Mouse (Mus musculus) adrenal gland, postnatal 36 days (tissue): ENCODE results near the gene Shisa5. TPM values are rescaled to one million over a fixed set of nuclear protein-coding genes. Genes with fewer than 3 reads are reported as not detected.

ENCODE experiments used
- DNase-seq, 2 experiments: peaks; one replicate each; pipeline ENCODE4 v3.0.0; 2021; ENCODE audit warnings: mixed read lengths in 1 of 2
- total RNA-seq, 2 experiments: library from RNA; stranded (reverse); gene quantifications; 2 replicates each; pipeline ENCODE4 v1.2.3; 2021

Shisa5 gene
- total RNA-seq, 2 experiments from 2014 or later = 122 to 128 TPM

DNA sequence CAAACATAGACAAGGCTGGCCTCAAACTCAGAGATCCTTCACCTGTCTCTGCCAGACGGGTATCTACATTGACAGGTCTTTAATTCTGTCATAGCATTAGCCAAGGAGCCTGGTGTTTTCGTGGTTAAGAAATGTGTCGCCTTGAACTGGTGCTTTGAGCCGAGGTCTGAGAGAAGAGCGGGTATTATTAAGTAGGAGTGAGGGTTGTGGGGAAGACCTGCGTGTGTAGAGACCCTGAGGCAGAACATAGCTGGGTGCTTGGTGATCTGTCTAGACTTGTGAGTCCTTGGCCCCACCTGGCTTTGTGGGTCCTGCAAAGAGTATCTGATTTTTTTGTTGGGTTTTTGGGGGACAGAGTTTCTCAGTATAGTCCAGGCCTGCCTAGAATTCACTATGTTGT is 15.5 kb downstream of the Shisa5 start:
- no peak for DNase-seq

DNA sequence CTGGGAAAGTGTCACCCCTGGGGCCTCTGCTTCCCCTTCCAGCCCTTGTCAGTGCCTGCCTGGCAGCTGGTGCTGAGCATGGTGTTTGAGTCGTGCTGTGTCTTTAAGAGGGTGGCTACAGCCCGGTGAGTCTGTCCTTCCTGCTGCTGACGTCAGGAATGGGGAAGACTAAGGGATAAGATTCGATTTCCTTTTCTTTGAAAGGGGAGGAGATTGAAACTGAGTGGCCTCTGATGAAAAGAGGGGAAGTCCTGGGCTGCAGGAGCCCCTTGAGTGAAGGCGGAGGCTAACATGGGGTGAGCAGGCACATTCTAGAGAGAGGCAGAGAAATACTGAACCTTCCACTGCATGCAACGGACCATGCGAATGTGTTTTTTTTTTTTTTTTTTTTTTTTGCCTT is 16.3 kb downstream of the Shisa5 start:
- DNase-seq = peak; percentile 78 to 81

DNA sequence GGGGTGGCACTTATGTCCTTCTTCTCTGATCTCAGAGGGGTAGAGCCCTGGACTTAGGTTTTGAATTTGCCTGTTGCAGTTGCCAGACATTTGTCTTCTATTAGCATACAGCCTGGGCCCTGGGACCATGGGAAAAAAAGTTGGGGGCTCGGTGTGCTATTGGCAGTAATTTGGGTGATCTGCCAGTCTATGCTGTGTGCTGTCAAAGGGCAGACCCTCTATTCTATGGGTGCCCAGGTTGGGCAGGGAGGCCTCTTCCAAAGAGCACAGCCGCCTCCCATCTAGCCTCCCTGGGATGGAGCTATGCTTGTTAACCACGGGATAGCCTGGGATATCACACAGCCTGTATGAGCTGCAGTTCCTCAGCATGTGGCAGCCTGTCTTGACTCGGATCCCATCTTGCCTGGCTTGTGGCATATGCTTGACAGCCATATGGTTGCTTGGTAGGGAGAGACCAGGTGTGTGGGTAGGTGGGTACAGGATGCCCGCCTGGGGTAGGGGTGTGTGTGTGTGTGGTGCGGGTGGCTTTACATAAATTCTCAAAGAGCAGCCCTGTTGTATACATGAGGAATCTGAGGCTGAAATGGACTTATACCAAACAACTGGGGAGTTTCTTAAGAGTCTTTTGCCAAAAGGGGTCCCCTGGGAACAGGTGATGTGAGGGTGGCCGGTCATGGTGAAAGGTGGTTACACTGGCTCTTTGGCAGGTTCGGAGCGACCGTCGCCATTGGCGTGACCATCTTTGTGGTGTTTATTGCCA is 17.1 kb downstream of the Shisa5 start:
- DNase-seq = no peak

DNA sequence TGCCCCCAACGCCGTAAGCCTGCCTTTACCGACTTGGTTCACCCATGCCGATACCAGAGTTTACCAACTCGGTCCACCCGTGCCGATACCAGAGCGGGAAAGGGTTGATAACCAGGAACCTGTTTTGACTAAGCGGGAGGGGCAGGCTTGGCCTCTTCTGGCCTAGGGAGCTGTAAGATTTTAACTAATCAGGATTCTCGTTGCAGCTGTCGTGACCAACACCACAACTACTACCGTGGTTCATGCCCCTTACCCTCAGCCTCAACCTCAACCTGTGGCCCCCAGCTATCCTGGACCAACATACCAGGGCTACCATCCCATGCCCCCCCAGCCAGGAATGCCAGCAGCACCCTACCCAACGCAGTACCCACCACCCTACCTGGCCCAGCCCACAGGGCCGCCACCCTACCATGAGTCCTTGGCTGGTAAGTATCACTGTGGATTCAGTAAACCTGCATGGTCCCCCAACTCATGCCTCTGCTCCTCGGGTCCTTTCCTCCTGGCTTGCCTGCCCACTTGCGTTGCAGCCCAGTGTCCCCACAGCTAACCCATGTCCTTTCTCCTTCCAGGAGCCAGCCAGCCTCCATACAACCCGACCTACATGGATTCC is 17.8 kb downstream of the Shisa5 start:
- no peak for DNase-seq

DNA sequence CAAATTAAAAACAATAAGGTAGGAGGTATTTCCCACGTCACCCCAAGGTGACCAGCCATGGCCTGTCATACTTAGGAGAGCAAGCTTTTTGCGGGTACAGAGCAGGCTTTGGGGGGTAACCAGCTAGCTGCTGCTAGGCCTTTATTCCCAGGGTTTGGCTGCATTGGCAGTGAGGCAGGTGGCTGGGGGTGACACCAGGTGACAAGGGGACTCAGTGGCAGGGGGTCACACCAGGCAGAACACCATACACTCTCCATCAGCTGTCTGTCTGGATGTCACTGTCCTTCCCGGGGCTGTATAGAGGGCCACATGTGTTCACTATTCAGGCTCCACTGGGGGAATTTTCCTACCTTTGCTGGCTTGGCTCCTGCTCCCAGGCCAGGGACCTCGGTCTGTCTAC is 18.6 kb downstream of the Shisa5 start:
- no peak for DNase-seq

DNA sequence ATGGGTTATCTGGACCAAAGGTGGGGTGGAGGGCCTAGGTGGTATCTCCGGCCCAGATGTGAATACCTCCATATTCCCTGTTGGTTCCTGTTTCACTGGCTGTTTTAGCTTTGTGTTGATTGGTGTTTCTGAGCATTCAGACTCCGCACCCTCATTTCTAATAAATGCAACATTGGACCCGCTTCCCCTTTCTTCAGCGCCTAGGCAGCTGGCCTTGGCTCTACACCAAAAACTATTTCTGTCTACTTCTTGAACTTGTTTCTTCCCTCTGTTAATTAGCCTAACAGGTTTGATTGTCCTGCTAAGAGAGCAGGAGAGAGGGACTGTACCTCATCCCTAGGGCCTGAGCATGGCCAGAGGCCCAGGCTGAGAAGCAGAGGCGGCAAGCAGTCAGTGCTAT is 19.2 kb downstream of the Shisa5 start:
- no peak for DNase-seq

DNA sequence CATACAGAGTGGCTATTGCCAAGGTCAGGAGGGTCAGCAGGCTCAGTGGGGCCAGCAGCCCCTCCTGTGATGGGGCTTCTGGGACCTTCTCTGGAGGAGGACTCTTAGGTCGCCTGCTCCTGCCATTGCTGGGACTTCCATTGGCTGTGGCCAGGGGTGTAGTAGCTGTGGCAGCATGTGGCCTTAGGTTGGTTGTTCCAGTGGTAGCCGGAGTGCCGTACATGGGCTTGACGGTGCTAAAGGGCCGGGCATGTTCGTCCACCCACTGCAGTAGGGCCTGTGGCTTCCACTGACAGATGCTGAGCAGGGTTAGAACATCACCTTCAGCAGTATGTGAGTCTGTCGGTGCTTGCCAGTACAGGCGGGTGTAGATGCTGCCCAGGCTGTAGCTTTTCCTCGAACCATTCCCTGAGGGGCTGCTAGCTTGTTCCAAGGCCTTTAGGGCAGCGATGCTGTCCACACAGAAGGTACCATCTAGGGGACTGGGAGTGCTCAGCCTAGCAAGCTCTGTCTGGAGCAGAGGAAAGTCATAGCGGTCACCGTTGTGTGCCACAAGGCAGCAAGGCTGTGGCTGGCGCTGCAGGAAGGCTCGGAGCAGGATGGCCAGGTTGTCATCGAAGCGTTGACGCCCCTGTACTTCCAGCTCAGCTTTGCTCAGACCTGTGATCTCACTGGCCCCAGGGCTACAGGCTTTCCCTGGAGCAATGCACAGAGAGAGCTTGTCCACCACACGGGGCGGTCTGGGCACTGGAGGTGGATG is 19.8 kb downstream of the Shisa5 start:
- no peak for DNase-seq

DNA sequence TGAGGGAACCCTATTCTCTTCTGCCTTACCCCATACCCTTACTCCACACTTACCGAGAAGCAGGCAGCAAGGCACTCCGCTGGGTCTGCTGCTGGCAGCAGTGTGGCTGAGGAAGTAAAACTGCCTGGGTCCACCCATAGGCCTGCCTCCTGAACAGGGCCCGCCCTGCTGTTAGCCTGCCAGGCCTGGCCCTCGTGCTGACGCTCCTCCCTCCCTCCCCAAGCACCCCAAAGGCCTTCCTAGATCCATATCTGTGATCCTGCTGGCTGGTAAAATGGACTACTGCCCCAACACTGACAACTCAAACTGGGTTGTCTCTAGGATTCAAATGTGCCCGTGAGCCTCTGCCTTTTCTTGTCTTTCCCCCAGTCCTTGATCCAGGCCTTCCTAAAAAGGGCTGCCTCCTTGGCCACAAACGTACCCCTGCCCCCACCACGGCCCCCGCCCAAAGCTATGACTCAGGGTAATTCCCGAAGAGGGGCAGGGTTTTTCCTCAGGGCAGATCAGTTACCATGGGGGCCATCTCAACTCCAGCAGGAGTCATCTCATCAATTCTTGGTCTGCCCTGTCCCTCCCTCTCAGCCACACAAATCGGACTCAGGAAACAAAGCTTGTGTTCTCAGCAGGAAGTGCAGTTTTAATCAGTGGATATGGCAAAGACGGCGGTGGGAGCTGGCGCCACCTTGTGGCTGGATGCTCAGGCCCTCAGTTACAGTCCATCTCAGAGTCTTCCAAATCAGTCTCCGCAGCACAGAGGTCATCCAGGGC is 21.0 kb downstream of the Shisa5 start, which contains the start of gene Trex1:
Gene Trex1 (minus strand): TSS at position 599 of the 768 bp plus-strand sequence.
- DNase-seq = peak; percentile 94 to 95

DNA sequence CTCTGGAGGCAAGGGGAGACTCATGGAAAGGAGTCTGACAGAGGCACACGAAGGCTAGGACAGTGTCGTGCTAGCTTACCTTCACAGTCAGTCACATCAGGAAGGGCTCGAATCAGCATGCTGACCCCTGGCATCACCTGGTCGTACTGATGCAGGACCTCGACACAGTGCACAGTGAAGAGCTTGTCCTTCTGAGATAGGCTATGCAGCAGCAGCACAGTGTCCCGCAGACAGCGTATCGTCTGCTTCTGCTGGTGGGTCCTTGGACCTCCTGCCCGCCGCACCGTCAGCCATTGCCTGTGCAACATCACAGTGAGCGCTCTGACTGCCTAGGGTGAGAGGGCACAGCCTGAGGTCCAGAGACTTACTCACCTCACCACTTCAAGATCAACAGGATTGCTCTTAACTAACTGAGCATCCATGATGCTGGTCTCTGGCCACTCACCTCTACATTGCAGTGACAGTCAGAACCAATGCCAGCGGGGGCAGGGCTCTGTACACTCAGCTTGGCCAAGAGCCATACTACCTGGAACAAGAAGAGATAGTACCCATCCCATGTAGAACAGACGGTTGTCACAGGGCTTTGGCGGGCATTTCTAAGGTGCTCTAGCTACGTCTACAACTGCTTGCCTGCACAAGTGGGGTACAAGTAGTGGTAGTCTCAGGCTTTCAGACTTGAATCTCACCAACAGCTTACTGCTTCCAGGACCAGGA is 22.0 kb downstream of the Shisa5 start:
- DNase-seq = no peak

DNA sequence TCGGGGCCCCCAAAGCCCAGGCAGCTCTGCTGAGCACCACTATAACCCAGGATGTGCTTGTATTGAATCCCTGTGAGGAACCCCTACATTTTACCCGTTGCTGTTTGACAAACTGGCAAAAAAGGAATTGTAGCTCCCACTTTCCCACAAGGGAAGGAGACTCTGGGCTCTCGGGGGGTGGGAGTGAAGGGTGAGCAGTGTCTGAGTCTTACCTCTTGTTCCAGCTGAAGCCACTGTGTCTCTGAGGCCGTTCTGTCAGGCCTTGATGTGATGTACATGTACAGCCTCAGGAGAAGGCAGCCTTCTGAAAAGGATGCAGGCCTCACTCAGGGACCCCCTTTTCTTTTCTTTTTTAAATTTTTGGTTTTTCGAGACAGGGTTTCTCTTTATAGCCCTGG is 22.5 kb downstream of the Shisa5 start:
- DNase-seq = no peak

DNA sequence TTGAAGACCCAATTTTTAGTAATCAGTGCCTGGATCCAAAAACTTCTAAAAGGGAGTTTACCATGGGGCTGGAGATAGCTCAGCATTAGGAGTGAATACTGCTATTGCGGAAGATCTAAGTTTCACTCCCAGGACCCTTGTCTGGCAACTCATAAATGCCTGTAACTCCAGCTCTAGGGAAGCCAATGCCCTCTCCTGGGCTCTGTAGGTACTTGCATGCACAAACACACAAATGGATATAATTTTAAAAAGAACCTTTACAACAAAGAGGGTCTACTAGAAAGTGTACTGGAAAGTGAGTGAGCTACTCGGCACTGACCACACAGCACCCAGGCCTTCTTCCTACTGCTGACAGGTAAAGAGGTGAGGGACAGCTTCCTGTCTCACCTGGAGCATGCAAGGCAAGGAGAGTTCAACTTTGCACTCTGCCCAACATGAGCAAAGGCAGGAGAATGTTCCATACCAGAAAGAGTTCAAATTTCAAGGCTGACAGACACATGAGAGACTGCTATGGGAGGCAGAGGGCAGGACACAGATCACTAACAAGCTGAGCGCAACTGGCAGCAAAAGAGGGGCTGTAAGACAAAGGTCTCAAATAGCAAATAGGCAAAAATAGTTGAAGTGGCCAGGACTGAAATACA is 29.9 kb downstream of the Shisa5 start:
- DNase-seq = no peak

DNA sequence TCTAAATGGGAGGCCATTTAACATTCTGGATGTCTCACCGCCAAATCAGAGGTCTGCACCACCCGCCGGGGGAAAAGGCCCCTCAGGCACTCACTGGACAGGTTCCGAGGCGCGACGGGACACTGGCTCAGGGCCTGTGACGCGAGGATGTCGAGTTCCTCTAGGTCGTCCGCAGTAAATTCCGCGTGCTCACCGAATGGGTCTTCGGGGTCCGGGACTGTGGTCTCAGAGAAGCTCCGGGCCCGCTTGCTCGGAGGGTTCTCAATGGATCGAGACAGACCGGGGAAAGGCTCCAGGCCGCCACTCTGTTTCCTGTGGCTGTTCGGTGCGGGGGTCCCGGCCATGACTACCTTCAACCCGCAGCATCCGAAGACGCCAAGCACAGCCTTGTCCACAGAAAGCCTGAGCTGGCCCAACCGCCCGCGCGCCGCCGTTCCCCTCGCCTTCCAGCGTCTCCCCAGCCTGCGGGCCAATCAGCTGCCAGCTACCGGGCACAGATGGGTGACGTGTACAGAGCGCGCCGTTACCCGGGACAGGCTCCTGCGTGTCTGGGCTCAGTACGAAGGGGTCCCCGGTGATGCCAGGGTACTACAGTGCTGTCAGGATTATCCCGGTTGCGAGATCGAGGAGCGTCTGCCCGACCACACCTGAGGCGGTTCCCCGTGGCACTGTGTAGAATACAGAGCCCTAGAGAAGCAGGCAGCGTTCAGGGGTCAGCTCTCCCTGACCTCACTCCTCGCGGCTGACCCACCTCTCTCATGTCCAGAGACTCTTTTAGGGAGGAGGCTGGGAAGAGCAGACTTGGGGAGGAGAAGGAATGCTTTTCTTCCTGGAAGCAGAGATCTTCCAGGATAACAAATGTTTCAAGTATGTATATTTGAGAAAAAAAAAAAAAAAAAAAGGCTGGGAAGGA is 35.6 kb downstream of the Shisa5 start, which contains the start of gene Atrip:
Gene Atrip (minus strand): TSS at position 464 of the 913 bp plus-strand sequence.
- DNase-seq = peak; percentile 97

DNA sequence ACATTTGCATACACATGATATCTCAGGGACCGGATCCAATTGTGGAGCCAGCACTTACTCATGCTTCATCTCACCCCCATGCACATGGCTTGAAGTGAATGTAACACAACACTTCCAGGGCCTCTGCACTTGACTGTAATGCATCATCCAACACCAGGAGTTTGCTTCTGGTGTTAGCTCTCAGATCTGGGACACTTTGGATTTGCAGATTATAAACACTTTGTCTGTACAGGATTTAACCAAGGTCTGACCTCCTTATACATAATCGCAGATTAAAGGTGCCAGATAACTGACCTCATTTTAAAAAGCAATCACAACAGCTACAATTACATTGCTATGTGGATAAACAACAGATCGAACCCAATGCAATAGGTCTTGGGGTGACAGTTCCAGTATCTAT is 42.2 kb downstream of the Shisa5 start:
- DNase-seq = no peak

DNA sequence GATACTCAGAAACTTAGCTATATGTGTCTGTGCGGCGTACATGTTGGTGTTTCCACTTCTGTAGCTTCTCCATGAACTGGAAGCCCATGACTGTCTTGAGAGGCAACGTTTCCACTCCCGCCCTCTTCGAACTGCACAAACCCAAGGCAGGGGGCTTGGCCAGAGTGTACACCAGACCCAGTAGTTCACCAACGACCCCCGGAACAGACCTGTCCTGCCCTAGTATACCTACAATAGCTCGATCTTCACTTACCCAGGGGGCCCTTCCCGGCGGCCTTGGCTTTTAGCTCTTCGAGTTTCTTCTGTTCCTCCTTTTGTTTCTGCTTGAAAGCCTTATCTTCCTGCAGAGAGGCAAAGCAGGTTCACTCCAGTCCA is 43.4 kb downstream of the Shisa5 start:
- DNase-seq = no peak

DNA sequence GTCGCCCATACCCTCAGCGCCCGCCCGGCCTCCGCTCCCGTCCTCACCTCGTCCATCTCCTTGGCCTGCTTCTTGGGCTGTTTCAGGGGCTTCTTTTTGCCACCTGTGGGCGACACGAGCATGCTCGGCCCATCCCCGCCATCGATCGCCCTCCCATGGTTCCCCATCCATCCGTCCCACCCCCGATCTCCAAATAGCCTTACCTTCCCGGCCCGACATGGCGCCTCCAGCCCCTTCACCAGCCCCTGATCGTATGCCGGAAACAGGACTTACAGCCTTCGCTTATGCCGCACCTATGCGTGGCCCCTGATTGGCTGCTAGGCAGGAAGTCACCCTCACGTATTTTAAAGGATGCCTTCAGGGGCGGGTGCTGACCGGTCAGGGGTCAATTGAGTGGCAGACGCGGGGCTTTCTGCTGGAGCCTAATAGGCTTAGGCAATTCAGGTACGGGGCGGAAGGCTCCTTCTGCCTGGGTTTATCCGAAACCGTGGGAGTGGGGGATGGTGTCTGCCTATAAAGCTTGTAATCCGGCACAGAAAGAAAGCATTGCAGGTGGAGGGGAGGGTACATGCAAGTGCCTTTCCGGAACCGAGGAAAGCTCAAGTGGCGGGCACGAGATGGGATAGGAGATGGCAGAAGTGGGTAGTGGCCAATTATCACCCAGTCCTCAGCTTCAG is 43.9 kb downstream of the Shisa5 start, which contains the start of the genes Ccdc51 and Tma7:
Gene Ccdc51 (plus strand): TSS at position 370 of the 677 bp plus-strand sequence.
Gene Tma7 (minus strand): TSS at position 464 of the 677 bp plus-strand sequence.
- DNase-seq = peak; percentile 91

DNA sequence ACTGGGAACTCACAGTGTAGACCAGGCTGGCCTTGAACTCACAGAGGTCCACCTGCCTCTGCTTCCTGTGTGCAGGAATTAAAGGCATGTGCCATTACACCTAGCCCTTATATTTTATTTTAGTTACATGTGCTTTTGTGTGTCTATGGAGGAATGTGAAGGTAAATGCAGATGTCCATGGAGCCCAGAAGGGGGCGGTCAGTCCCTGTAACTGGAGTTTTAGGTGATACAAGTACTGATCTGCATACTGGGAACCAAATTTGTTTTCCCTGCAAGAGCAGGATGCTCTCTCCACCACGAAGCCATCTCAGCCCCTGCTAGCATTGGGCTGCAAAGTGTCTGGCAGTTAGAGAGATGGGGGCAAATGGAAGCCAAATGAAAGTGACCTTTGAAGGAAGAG is 46.6 kb downstream of the Shisa5 start:
- DNase-seq = no peak

DNA sequence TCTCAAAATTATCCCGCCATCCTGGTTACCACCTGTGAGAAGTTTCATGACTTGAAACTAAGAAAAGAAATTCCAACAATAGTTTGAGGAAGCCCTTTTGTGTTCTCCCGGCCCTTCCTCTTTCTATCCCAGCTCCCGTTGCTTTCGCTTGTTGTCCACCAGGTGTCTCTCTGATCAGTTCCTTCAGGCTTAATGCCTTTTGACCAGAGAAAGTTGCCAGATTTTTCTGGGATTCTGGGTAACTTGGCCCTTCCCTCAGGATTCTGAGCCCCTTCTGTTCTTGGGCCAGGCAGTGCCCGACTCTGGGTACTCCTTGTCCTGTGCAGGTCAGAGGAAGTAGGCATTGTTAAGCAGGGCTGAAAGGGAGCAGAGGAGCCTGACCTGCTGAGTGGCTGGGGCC is 49.6 kb downstream of the Shisa5 start:
- DNase-seq = peak; percentile 51 to 62

DNA sequence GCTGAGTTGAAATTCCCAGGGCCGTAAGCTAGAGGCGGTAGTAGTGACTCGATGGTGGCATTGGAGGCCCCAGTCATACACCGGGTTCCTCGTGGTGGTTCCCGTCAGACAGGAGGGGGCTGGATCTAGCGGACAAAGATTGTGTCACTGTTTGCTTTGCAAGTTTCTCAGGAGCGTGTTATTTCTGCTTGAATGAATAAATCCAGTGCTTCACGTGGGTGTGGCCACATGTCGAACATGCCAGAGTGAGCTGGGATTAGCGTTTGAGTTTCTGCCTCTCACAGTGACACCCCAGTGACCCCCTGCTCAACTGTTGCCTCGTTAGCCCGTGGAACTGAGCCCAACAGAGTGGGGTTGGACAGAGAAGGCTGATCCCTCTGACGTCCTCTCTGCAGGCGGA is 52.1 kb downstream of the Shisa5 start:
- DNase-seq = no peak

DNA sequence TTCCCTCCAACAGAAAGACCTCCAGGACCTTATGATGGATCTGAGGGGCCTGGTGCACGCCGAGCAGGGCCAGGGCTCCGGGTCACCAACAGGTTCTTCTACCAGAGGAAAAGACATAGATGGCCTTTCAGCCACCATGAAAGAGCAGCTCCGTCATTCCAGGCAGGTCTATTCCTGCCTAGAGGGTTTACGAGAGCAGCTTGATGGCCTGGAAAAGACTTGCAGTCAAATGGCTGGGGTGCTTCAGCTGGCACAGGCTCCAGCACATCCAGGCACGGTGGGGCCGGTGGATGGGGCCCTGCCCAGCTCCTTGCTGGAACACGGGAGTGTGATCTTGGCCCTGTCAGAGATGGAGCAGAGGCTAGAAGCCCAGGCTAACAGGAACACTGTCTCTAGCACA is 53.4 kb downstream of the Shisa5 start:
- DNase-seq = no peak
